Mouse (Mus musculus) effector memory CD4-positive, alpha-beta T cell, adult 5 months (primary cell): ENCODE measurements around the gene Pou6f1. TPM values are rescaled to one million over a fixed set of nuclear protein-coding genes. Genes with fewer than 3 reads are reported as not detected.

Experiments
- polyA plus RNA-seq: library from polyadenylated mRNA; unstranded; fragments of 100-300 nt; shearing (Covaris generic); gene quantifications from one replicate; pipeline ENCODE4 v1.2.1, GENCODE M21; 2017

Gene Pou6f1
- 179 TPM for polyA plus RNA-seq

GRCm38 (mm10) chr15:100599276-100600046, at the start of gene Pou6f1:
Pou6f1 (minus strand) TSS chr15:100599984.

GRCm38 (mm10) chr15:100636700-100637501, 37.1 kb upstream of the Pou6f1 start, which contains the start of gene Smagp:
Smagp (minus strand) TSS chr15:100636940.

GRCm38 (mm10) chr15:100614996-100615824, 15.4 kb upstream of the Pou6f1 start, which contains the start of gene Dazap2:
Dazap2 (plus strand) TSS chr15:100615349.

GRCm38 (mm10) chr15:100551326-100552307, 48.2 kb downstream of the Pou6f1 start, which contains the start of gene Tfcp2:
Tfcp2 (minus strand) TSS chr15:100552008.

Other genes with a start within 250 kb of the Pou6f1 start
- not detected for gene Methig1, start 246.8 kb downstream of the Pou6f1 start, polyA plus RNA-seq
- not detected for gene Mettl7a2, start 246.8 kb downstream of the Pou6f1 start, polyA plus RNA-seq
- not detected for gene Higd1c, start 235.4 kb downstream of the Pou6f1 start, polyA plus RNA-seq
- 0.20 TPM for gene Gm5475, start 177.8 kb downstream of the Pou6f1 start, polyA plus RNA-seq
- 34.4 TPM for gene Slc11a2, start 174.9 kb downstream of the Pou6f1 start, polyA plus RNA-seq
- 32.7 TPM for gene Letmd1, start 131.0 kb downstream of the Pou6f1 start, polyA plus RNA-seq
- 8.8 TPM for gene Csrnp2, start 104.5 kb downstream of the Pou6f1 start, polyA plus RNA-seq
- 6.4 TPM for gene Tfcp2, start 48.0 kb downstream of the Pou6f1 start, polyA plus RNA-seq
- 714 TPM for gene Dazap2, start 15.4 kb upstream of the Pou6f1 start, polyA plus RNA-seq
- not detected for gene Smagp, start 37.0 kb upstream of the Pou6f1 start, polyA plus RNA-seq
- 705 TPM for gene Bin2, start 69.6 kb upstream of the Pou6f1 start, polyA plus RNA-seq
- 9.6 TPM for gene Cela1, start 87.9 kb upstream of the Pou6f1 start, polyA plus RNA-seq
- 163 TPM for gene Galnt6, start 129.4 kb upstream of the Pou6f1 start, polyA plus RNA-seq
- gene Slc4a8, start 161.8 kb upstream of the Pou6f1 start, polyA plus RNA-seq, result 11.0 TPM